Mouse (Mus musculus): ENCODE measurements around the gene Wdr54. TPM values are rescaled to one million over a fixed set of nuclear protein-coding genes. Genes with fewer than 3 reads are reported as not detected.
A peak's percentile ranks its signal among the peaks of the same experiment; 100 is the strongest.

The Wdr54 gene
- polyA plus RNA-seq, 1 experiment from 2014 or later: 0.95 TPM

- peak; percentile 83 for DNase-seq (ENCODE audit: low spot score)
Observed at GRCm38 (mm10) chr6:83107566-83108400, 48.4 kb downstream of the Wdr54 start.

- no peak for DNase-seq (ENCODE audit: low spot score)
Observed at GRCm38 (mm10) chr6:83104158-83104557, 52.0 kb downstream of the Wdr54 start.

GRCm38 (mm10) chr6:83103130-83103650 lies 53.0 kb downstream of the Wdr54 start:
- DNase-seq (ENCODE audit: low spot score): no peak

GRCm38 (mm10) chr6:83101688-83102556 lies 54.3 kb downstream of the Wdr54 start:
- DNase-seq (ENCODE audit: low spot score): peak; percentile 81

GRCm38 (mm10) chr6:83101316-83101687 lies 54.9 kb downstream of the Wdr54 start, which contains the start of the genes Ccdc142 and Gm42688:
Ccdc142 (plus strand) TSS chr6:83101601.
Gm42688 (plus strand) TSS chr6:83101617.
- peak; percentile 92 for DNase-seq (ENCODE audit: low spot score)

Other genes with a start within 250 kb of the Wdr54 start
- 1.3 and 1.4 TPM in 2 replicates for gene Sema4f, start 216.6 kb downstream of the Wdr54 start, polyA plus RNA-seq (2015; fragmentation: Nextera tagmentation; extraction: Ambion mirVana)
- 0.81 and 1.5 TPM in 2 replicates for gene M1ap, start 209.5 kb downstream of the Wdr54 start, polyA plus RNA-seq (2015; fragmentation: Nextera tagmentation; extraction: Ambion mirVana)
- 26.2 and 26.5 TPM in 2 replicates for gene Dok1, start 122.9 kb downstream of the Wdr54 start, polyA plus RNA-seq (2015; fragmentation: Nextera tagmentation; extraction: Ambion mirVana)
- gene Loxl3, start 122.2 kb downstream of the Wdr54 start, polyA plus RNA-seq (2015; fragmentation: Nextera tagmentation; extraction: Ambion mirVana): 1.4 and 1.5 TPM in 2 replicates
- 197 and 202 TPM in 2 replicates for gene Aup1, start 101.9 kb downstream of the Wdr54 start, polyA plus RNA-seq (2015; fragmentation: Nextera tagmentation; extraction: Ambion mirVana)
- gene Htra2, start 101.1 kb downstream of the Wdr54 start, polyA plus RNA-seq (2015; fragmentation: Nextera tagmentation; extraction: Ambion mirVana): 54.4 and 55.1 TPM in 2 replicates
- gene Dqx1, start 98.6 kb downstream of the Wdr54 start, polyA plus RNA-seq (2015; fragmentation: Nextera tagmentation; extraction: Ambion mirVana): 0.96 and 1.4 TPM in 2 replicates
- gene Tlx2, start 86.1 kb downstream of the Wdr54 start, polyA plus RNA-seq (2015; fragmentation: Nextera tagmentation; extraction: Ambion mirVana): 0.23 TPM in 1 of 2 replicates, not detected in the other
- gene Pcgf1, start 78.5 kb downstream of the Wdr54 start, polyA plus RNA-seq (2015; fragmentation: Nextera tagmentation; extraction: Ambion mirVana): 27.8 and 30.3 TPM in 2 replicates
- 0.51 and 0.95 TPM in 2 replicates for gene Lbx2, start 70.0 kb downstream of the Wdr54 start, polyA plus RNA-seq (2015; fragmentation: Nextera tagmentation; extraction: Ambion mirVana)
- 2.4 and 2.8 TPM in 2 replicates for gene Ccdc142, start 54.8 kb downstream of the Wdr54 start, polyA plus RNA-seq (2015; fragmentation: Nextera tagmentation; extraction: Ambion mirVana)
- gene Gm42688, start 54.8 kb downstream of the Wdr54 start, polyA plus RNA-seq (2015; fragmentation: Nextera tagmentation; extraction: Ambion mirVana): 2.4 and 2.7 TPM in 2 replicates
- 101 and 107 TPM in 2 replicates for gene Mrpl53, start 47.4 kb downstream of the Wdr54 start, polyA plus RNA-seq (2015; fragmentation: Nextera tagmentation; extraction: Ambion mirVana)
- gene Mogs, start 40.9 kb downstream of the Wdr54 start, polyA plus RNA-seq (2015; fragmentation: Nextera tagmentation; extraction: Ambion mirVana): 39.9 and 42.0 TPM in 2 replicates
- 69.7 and 71.1 TPM in 2 replicates for gene Wbp1, start 34.8 kb downstream of the Wdr54 start, polyA plus RNA-seq (2015; fragmentation: Nextera tagmentation; extraction: Ambion mirVana)
- 17.7 and 17.9 TPM in 2 replicates for gene Ino80b, start 31.0 kb downstream of the Wdr54 start, polyA plus RNA-seq (2015; fragmentation: Nextera tagmentation; extraction: Ambion mirVana)
- gene Rtkn, start 20.9 kb downstream of the Wdr54 start, polyA plus RNA-seq (2015; fragmentation: Nextera tagmentation; extraction: Ambion mirVana): 29.1 and 30.9 TPM in 2 replicates
- gene 1700003E16Rik, start within 50 bp of the Wdr54 start, polyA plus RNA-seq (2015; fragmentation: Nextera tagmentation; extraction: Ambion mirVana): 0.21 and 0.44 TPM in 2 replicates
- gene Dctn1, start 9.5 kb upstream of the Wdr54 start, polyA plus RNA-seq (2015; fragmentation: Nextera tagmentation; extraction: Ambion mirVana): 62.8 and 64.5 TPM in 2 replicates
- 0.07 and 0.17 TPM in 2 replicates for gene Slc4a5, start 63.4 kb upstream of the Wdr54 start, polyA plus RNA-seq (2015; fragmentation: Nextera tagmentation; extraction: Ambion mirVana)
- 40.7 and 48.6 TPM in 2 replicates for gene Mthfd2, start 169.5 kb upstream of the Wdr54 start, polyA plus RNA-seq (2015; fragmentation: Nextera tagmentation; extraction: Ambion mirVana)
- 71.5 and 73.4 TPM in 2 replicates for gene Mob1a, start 169.6 kb upstream of the Wdr54 start, polyA plus RNA-seq (2015; fragmentation: Nextera tagmentation; extraction: Ambion mirVana)
- gene Bola3, start 192.8 kb upstream of the Wdr54 start, polyA plus RNA-seq (2015; fragmentation: Nextera tagmentation; extraction: Ambion mirVana): 216 and 226 TPM in 2 replicates